Mouse (Mus musculus): ENCODE results near the gene Sox6.

DNA sequence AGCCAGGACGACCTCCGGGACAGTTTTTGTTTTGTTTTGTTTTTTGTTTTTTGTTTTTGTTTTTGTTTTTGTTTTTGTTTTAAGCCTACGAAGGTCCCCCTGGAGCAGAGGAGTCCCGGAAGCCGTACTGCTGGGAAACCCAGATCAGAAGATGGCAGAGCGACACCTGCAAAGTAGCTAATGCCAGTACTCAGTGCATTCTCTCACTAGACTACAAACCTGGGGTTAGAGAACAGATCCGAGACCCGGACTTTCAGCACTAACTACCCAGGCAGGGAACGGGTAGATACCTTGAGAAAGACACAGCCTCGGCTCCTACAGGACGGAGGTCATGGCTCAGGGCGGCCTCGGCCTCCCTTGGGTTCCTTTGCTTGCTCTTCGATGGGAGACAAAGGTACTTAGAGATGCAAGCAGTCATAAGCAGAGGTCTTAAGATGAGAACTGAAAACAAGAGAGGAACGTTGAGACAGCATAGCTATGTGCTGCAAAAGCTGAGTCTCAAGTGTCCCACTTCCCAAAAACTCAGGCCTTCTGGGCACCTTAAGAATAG lies 1.9 kb upstream of the Sox6 start:
- TF ChIP-seq EP300 (IDR thresholded peaks at IDR 0.05; ENCODE audit: insufficient read depth, low read depth, low read length) (no peak), POLR2A (IDR thresholded peaks at IDR 0.05; ENCODE audit: insufficient read depth, low read depth, low read length) (no peak)
